Mouse (Mus musculus) neural tube, embryonic 10.5 days (tissue): Measurements from ENCODE around the gene Sp110.
"Not testable (repeated sequence)": the region's sequence is repeated elsewhere in the genome, so short reads cannot be mapped to it uniquely, and the experiment has no call there.

Experiments
- DNase-seq: peaks from one replicate; pipeline ENCODE4 v3.0.0-alpha.2; 2017; ENCODE audit warnings: low spot score; ENCODE audit errors: extremely low spot score

The Sp110 gene

GRCm38 (mm10) chr1:85555261-85555660 lies 43.4 kb downstream of the Sp110 start:
- not testable (repeated sequence) for DNase-seq

- not testable (repeated sequence) for DNase-seq
Measured at GRCm38 (mm10) chr1:85546442-85546841, 52.2 kb downstream of the Sp110 start.

- DNase-seq, result not testable (repeated sequence)
Measured at GRCm38 (mm10) chr1:85543818-85544217, 54.8 kb downstream of the Sp110 start.

- DNase-seq, result not testable (repeated sequence)
Measured at GRCm38 (mm10) chr1:85528451-85529110, 70.0 kb downstream of the Sp110 start.
